Mouse (Mus musculus): Measurements from ENCODE around the gene Gm10031.

DNA sequence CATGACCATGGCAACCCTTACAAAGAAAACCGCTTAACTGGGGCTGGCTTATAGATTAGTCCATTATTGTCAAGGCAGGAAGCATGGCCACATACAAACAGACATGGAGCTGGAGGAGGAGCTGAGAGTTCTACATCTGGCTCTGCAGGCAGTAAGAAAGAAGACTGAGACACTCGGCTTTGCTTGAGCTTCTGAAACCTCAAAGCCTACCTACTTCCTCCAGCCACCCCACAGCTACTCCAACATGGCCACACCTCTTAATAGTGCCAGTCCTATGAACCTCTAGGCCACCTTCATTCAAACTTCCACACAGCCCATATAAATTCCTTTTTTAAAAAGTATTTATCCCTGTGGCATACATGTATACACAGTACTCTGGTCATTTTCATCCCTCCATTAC lies 13.2 kb downstream of the Gm10031 start:
- TF ChIP-seq MAFK (IDR thresholded peaks at IDR 0.05; ENCODE audit: insufficient read depth, low read depth, low read length) (no peak), ZNF384 (IDR thresholded peaks at IDR 0.05; ENCODE audit: low read depth, low read length) (no peak), HCFC1 (IDR thresholded peaks at IDR 0.05; ENCODE audit: borderline replicate concordance, insufficient read depth, low read length) (no peak), ZC3H11A (IDR thresholded peaks at IDR 0.05; ENCODE audit: borderline replicate concordance, low read depth, low read length) (no peak), CHD2 (IDR thresholded peaks at IDR 0.05; ENCODE audit: low read depth, low read length) (no peak)

Data from ES-E14 (cell line).